Comparison of ENCODE assay signal across 8 mouse cellular contexts in the genomic region with DNA sequence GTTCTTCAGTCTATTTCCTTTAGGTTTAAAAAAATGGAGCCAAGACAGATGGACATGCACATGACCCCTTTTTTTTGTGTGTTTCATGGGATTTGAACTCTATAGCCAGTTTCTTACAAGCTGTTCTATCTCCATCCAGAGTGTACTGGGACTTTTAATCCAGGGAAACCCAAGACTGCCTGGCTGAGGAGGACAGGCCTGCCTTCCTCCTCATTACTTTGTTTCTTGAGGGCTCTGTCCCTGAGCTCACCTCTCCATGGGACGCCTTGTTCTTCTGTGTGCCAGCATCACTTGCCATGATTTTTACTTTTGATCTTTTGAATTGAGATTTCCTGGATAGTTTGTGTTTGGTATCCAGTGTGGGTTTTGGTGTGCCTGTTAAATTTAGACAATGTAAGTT. TPM values are rescaled to one million over a fixed set of nuclear protein-coding genes. Genes with fewer than 3 reads are reported as not detected.
A peak's percentile ranks its signal among the peaks of the same experiment; 100 is the strongest.
DNase-seq lines count a peak whose midpoint lies in the region; ATAC-seq and TF ChIP-seq lines count a peak whose summit lies in the region.

No protein-coding gene starts in this region.

- H3K4me3 ChIP-seq in heart, embryonic 10.5 days = peak overlapping the region; percentile 95
- peak overlapping the region; percentile 94 to 100 for H3K4me3 ChIP-seq in ES-E14 (ENCODE audit: insufficient read depth in 1 of 2, low read depth in 1 of 2, low read length in 2 of 2, poor library complexity in 1 of 2, severe bottlenecking in 1 of 2)
- H3K4me3 ChIP-seq in hindbrain, embryonic 11.5 days (ENCODE audit: low read depth, low read length) = peak overlapping the region; percentile 92
- H3K4me3 ChIP-seq in midbrain, embryonic 11.5 days (ENCODE audit: low read depth, low read length) = peak overlapping the region; percentile 91

- WGBS in heart, embryonic 10.5 days = 73% methylated on average over 1 of the region's 1 CpGs
- WGBS in hindbrain, embryonic 11.5 days = 88% methylated on average over 1 of the region's 1 CpGs
- 88% methylated on average over 1 of the region's 1 CpGs for WGBS in midbrain, embryonic 11.5 days

- peaks cover 12% of the 10 kb centered on the region; the same call in 1 of the 2 replicates for H3K4me1 ChIP-seq in heart, embryonic 10.5 days
- H3K4me1 ChIP-seq in ES-E14 (ENCODE audit: control insufficient read depth in 2 of 2, insufficient read depth in 2 of 2, low read length in 2 of 2, poor library complexity in 1 of 2) = peaks cover 3 to 6% of the 10 kb centered on the region in 2 experiments; a peak in 2 of 4 replicates
- H3K4me1 ChIP-seq in hindbrain, embryonic 11.5 days (replicated peaks; ENCODE audit: control insufficient read depth, insufficient read depth, low read length) = peaks cover 2% of the 10 kb centered on the region; the same call in 1 of the 2 replicates
- peaks cover 13% of the 10 kb centered on the region for H3K4me1 ChIP-seq in midbrain, embryonic 11.5 days (ENCODE audit: control insufficient read depth, insufficient read depth, low read length)

- no peaks in the 10 kb centered on the region for H3K9me3 ChIP-seq in heart, embryonic 10.5 days
- H3K9me3 ChIP-seq in ES-E14 (ENCODE audit: control insufficient read depth, insufficient read depth, low read depth, low read length) = no peaks in the 10 kb centered on the region
- no peaks in the 10 kb centered on the region for H3K9me3 ChIP-seq in hindbrain, embryonic 11.5 days (ENCODE audit: control insufficient read depth, low read length)
- no peaks in the 10 kb centered on the region for H3K9me3 ChIP-seq in midbrain, embryonic 11.5 days (ENCODE audit: control insufficient read depth, low read length)

- in situ Hi-C loops in ES-E14 (cut with MboI; ENCODE audit: low sequenced_read_pairs in 2 of 2, unreplicated experiment in 2 of 2) = no loop called here

- H3K27me3 ChIP-seq in heart, embryonic 10.5 days (ENCODE audit: insufficient read depth, poor library complexity, severe bottlenecking) = no peaks in the 10 kb centered on the region
- H3K27me3 ChIP-seq in hindbrain, embryonic 11.5 days (ENCODE audit: control insufficient read depth, insufficient read depth, low read length) = no peaks in the 10 kb centered on the region
- no peaks in the 10 kb centered on the region for H3K27me3 ChIP-seq in midbrain, embryonic 11.5 days (ENCODE audit: control insufficient read depth, insufficient read depth, low read length)

- peaks cover 8% of the 10 kb centered on the region; the same call in 1 of the 2 replicates for H3K36me3 ChIP-seq in heart, embryonic 10.5 days
- H3K36me3 ChIP-seq in ES-E14 (ENCODE audit: control insufficient read depth, insufficient read depth, low read length, poor library complexity, severe bottlenecking) = peaks cover 5% of the 10 kb centered on the region; the same call in 1 of the 2 replicates
- no peaks in the 10 kb centered on the region for H3K36me3 ChIP-seq in hindbrain, embryonic 11.5 days (ENCODE audit: control insufficient read depth, insufficient read depth, low read length)
- H3K36me3 ChIP-seq in midbrain, embryonic 11.5 days (ENCODE audit: control insufficient read depth, insufficient read depth, low read length) = peaks cover 6% of the 10 kb centered on the region; the same call in 1 of the 2 replicates

- H3K27ac ChIP-seq in heart, embryonic 10.5 days = no peak overlapping the region
- no peak overlapping the region for H3K27ac ChIP-seq in ES-E14 (ENCODE audit: insufficient read depth, low read depth, low read length, poor library complexity, severe bottlenecking)
- no peak overlapping the region for H3K27ac ChIP-seq in hindbrain, embryonic 11.5 days (ENCODE audit: low read depth, low read length)
- no peak overlapping the region for H3K27ac ChIP-seq in midbrain, embryonic 11.5 days (ENCODE audit: low read depth, low read length)

- no peak for ATAC-seq in hindbrain, embryonic 11.5 days (ENCODE audit: low FRiP score)
- no peak for ATAC-seq in midbrain, embryonic 11.5 days (ENCODE audit: low FRiP score)

- peak overlapping the region; percentile 71 for H3K4me2 ChIP-seq in hindbrain, embryonic 11.5 days (replicated peaks; ENCODE audit: low read depth, low read length)
- H3K4me2 ChIP-seq in midbrain, embryonic 11.5 days = peak overlapping the region; percentile 87

- H3K9ac ChIP-seq in ES-E14 (ENCODE audit: insufficient read depth, low read depth, low read length, poor library complexity, severe bottlenecking) = peak overlapping the region; percentile 100; the same call in 1 of the 2 replicates
- H3K9ac ChIP-seq in hindbrain, embryonic 11.5 days (ENCODE audit: low read depth, low read length) = no peak overlapping the region
- H3K9ac ChIP-seq in midbrain, embryonic 11.5 days (ENCODE audit: low read length) = peak overlapping the region; percentile 88; the same call in 1 of the 2 replicates

- intact Hi-C loops in heart, postnatal 14 days (cut with DNase I) = no loop called here

- no peak for DNase-seq in heart, embryonic 10.5 days (ENCODE audit: low spot score)
- no peak for DNase-seq in heart, postnatal 14 days
- no peak for DNase-seq in ES-E14 (ENCODE audit: low read depth, low spot score)
- DNase-seq in hindbrain, embryonic 11.5 days (ENCODE audit: low spot score) = no peak
- DNase-seq in midbrain, embryonic 11.5 days (ENCODE audit: low spot score, missing footprints) = no peak
- no peak for DNase-seq in urinary bladder, postnatal 4 days (ENCODE audit: low spot score in 2 of 2)
- DNase-seq in retina, postnatal 1 day = no peak
- no peak for DNase-seq in embryo, embryonic 11 days

TF ChIP-seq in ES-E14, 5 proteins besides CTCF, POLR2A, EP300 and RAD21:
- no peak for TF ChIP-seq MAFK (IDR thresholded peaks at IDR 0.05; ENCODE audit: insufficient read depth, low read depth, low read length)
- TF ChIP-seq HCFC1 (IDR thresholded peaks at IDR 0.05; ENCODE audit: borderline replicate concordance, insufficient read depth, low read length) = no peak
- no peak for TF ChIP-seq CHD2 (IDR thresholded peaks at IDR 0.05; ENCODE audit: low read depth, low read length)
- no peak for TF ChIP-seq ZNF384 (IDR thresholded peaks at IDR 0.05; ENCODE audit: low read depth, low read length)
- no peak for TF ChIP-seq ZC3H11A (IDR thresholded peaks at IDR 0.05; ENCODE audit: borderline replicate concordance, low read depth, low read length)
TF ChIP-seq in ES-E14: peak in this region for 0.

RNA-seq across cellular contexts. Expression of gene Papola, which starts 1.6 kb away (rescaled TPM):
- 205 and 222 TPM in 2 replicates for polyA plus RNA-seq in heart, embryonic 10.5 days (2016; fragmentation: Nextera tagmentation; extraction: Ambion mirVana)
- 100 to 1,000 TPM; 123 to 140 TPM for total RNA-seq in heart, postnatal 14 days (2021)
- total RNA-seq in ES-E14 (2012; rRNA removed) = 95.9 and 131 TPM in 2 replicates
- polyA plus RNA-seq in hindbrain, embryonic 11.5 days (2014; fragmentation: Nextera tagmentation; extraction: Ambion mirVana) = 251 and 257 TPM in 2 replicates
- polyA plus RNA-seq in midbrain, embryonic 11.5 days (2014; fragmentation: Nextera tagmentation; extraction: Ambion mirVana) = 253 and 285 TPM in 2 replicates
